Mouse (Mus musculus) bone marrow, adult 2 months (tissue): ENCODE data around the gene Vamp9.
A peak's percentile ranks its signal among the peaks of the same experiment; 100 is the strongest.

Source experiments
- CTCF ChIP-seq: fragments of 200-500 bp; IDR thresholded peaks from 2 replicates; pipeline ENCODE4 v1.5.1; 2011; ENCODE audit warnings: low read length, control low read depth; ENCODE audit not compliant: control insufficient read depth, insufficient read depth
- POLR2A ChIP-seq: fragments of 200-500 bp; IDR thresholded peaks from 2 replicates; pipeline ENCODE4 v1.6.1; 2011; ENCODE audit warnings: low read depth, mild to moderate bottlenecking, control low read depth, low read length, borderline replicate concordance; ENCODE audit not compliant: control insufficient read depth

DNA sequence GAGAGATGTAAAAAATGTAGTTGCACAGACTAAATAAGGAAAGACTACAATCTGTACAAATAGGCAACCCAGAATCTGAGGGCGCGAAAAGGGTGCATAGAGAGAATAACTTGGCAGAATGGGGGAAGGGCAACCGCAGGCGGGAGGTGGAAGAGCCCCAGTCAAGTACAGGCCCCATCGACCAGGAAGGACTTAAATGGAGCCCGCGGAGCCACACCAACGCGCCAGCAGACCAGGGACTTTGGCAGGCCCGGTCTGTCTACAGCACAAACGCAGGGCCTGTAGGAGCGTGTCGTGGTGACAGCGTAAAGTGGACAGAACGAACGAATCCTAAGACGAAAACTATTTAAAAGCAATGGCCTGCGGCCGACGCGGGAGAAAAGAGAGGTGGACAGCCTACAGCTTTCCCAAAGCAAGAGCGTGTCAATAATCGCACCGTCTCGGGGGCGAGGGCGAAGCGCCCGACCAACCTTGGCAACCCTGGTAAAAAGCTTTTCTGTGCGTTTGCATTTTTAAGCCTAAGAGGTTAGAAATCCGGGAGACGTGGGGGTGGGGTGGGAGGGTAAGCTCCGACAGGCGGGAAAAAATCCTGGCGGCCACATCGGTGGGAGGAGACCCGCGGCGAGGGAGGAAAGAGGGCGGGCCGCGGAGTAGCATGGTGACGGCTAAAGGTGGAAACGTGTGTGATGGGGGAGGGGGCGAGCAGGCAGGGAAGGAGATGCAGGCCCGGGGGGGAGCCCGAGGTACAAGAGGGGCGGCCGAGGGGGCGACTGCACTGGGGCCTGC is 71.7 kb downstream of the Vamp9 start:
- TF ChIP-seq CTCF: no peak
- 0 out of 2 replicates have a peak, but pooled peaks have one; percentile 44 for TF ChIP-seq POLR2A
